Mouse (Mus musculus): ENCODE results near the gene Psrc1. TPM values are rescaled to one million over a fixed set of nuclear protein-coding genes. Genes with fewer than 3 reads are reported as not detected.

The Psrc1 gene
- polyA plus RNA-seq (2017; shearing (Covaris generic)), result 10 to 100 TPM in 1 of 3 experiments, 1 to 10 TPM in 2; 1.2 to 17.5 (median 4.1) TPM

GRCm38 (mm10) chr3:108383485-108384354 is at the start of gene Psrc1:
Gene Psrc1 (plus strand): TSS chr3:108383839.
- peak; percentile 64 for ATAC-seq

DNA sequence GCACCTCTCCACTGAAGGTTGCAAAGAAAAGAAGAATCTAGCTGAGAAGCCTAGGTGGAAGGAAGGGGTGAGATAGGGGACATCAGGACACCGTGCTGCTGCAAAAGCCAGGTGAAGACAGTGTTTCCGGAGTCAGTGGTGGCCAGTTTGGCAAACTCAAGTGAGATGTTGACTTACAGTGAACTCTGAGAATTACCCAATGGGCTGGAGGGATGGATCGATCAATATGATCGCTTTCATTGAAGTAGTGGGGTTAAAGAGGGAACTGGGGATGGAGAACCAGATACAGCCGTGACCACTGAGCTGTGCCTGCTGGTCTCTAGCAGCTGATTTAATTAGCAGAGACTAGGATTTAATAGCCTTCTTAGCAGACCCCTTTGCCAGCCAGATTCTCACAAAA is 46.8 kb upstream of the Psrc1 start:
- ATAC-seq, result no peak

DNA sequence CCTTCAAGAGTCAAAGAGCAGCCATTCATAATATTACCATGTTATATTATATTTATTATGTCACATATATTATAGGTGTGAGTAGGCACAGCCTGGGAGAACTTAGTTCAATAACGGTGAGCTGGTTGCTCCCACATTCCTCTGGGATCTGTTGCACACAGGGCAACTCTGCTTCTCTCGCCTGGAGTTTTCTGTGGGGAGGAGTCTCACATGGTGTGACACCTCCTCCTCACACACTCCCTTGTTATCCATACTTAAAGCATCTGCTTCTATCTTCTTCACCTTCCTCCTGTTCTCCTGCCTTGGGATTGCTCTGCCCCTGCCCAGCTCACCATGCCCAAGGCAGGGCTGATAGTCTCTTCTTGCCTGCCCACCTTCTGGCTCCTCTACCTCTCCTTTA is 42.6 kb upstream of the Psrc1 start:
- ATAC-seq, result no peak

DNA sequence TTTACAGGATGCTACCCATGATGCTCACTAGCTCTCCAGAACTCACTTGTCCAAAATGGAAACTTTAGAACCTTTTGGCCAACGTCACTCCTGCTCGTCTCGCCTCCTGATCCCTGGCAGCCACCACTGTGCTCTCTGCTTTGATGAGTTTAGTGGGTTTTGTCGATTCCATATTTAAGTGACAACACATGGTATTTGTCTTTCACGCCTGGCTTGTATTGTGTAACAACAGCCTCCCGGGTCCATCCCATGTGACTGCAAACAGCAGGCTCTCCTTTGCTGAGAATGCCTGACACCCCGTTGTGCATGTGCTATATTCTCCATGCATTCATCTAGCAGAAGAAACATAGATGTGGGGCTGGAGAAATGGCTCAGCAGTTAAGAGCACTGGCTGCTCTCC is 41.5 kb upstream of the Psrc1 start:
- ATAC-seq, result no peak

DNA sequence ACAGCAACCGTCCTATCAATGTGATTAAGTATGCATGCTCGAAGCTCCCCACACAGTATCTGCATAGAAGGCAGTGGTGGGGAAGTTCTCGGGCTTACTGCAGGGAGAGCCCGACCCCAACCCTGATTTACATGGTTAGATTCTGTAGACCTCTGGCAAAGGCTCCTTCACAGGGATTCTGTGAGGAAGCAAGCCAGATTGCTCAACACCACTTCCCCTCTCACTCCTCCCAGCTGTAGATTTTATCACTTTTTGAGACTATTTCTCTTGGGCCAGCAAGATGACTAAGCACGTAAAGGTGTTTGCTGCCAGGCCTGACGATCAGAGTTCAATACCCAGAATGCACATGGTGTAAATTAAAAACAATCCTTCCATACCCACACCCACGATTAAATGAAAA is 37.8 kb upstream of the Psrc1 start:
- no peak for ATAC-seq

DNA sequence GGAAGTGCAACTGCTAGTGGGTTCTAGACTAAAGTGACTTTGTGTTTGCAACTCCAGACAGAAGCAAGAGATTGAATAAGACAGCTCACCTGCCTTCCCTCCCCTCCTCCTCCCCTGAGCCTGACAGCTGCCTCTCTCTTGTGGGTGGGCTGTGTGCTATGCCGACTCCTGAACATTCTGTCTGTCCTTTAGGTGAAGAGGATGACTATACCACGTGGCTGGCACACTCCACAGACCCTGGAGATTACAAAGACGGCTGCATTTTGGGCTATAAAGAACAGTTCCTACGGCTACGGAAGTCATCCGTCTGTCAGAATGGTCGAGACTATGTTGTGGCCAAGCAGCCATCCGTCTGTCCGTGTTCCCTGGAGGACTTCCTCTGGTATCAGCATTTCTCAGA is 35.3 kb upstream of the Psrc1 start:
- no peak for ATAC-seq

DNA sequence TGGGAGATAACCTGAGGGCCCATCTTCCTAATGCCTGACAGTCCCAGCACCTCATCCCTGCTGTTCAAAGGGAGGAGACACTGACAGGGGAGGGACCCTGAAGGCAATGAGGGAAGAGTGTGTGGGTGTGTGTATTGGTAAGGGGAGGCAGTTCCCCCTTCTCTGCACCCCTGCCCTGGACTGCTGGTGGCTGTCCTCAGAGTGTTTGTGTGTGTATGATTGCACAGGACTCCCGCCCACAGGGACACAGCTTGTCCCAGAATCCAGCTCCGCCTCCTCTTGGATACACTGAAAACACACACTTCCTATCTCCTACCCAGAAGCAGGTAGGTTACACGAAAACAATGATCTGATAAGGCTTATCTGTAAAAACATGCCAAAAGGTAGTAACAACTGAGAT is 28.4 kb upstream of the Psrc1 start:
- no peak for ATAC-seq

DNA sequence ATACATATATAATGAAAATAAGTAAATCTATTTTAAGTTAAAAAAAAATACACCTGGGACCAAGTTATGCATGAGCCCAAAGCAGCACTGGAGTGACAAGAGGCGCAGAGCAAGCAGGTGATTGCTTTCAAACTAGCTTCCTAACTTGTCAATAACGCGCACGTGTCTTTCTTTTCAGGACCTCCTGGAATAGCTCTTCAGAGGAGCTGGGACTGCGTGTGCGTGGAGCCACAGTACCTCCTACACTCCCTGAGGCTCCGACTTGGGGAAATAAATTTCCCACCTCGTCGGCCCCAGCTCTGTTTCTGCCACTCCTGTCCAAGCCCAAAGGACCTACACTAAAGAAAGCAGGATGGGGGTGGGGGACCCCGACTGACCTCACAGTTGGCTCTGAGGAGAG is 26.6 kb upstream of the Psrc1 start:
- ATAC-seq, result no peak

- no peak for ATAC-seq
Measured at GRCm38 (mm10) chr3:108358445-108358844, 25.2 kb upstream of the Psrc1 start.

GRCm38 (mm10) chr3:108360894-108361293 is 22.7 kb upstream of the Psrc1 start:
- ATAC-seq, result no peak

- ATAC-seq, result no peak
Measured at GRCm38 (mm10) chr3:108363626-108364025, 20.0 kb upstream of the Psrc1 start.

DNA sequence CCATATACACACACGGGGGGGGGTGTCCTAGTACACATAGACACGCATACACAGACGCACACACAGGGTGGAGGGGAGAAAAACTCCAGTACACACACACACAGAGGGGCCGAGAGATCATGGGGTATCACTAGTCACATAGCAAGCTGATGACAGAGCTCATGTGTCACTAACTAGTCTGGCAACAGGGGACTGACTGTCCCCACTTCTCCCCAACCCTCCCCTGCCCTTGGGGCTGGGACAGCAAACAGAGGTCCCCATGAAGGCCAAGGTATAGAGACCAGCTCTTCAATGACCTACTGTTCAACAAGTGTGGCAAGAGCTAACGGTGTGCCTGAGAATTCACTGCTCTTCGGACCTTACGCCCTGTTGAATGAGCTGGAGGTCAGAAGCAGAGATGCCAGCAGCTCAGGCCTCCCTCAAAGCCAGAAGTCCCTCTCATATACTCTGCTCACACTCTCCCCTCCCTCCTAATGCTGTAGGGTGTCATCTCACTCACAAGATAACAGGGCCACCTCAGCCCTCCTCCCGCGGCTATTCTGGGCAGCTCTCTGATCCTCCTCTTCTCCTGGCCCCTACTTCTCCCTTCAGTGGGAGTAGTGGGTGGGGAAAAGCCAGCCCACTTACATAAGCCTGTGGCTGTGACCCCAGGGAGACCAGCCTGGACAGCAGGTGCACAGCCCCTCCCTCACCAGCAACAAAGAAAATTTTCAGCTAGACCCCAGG is 19.2 kb upstream of the Psrc1 start, which contains the start of gene Mybphl:
Gene Mybphl, plus strand, starts transcription at position 642 of the 726 bp plus-strand sequence.
- no peak for ATAC-seq

DNA sequence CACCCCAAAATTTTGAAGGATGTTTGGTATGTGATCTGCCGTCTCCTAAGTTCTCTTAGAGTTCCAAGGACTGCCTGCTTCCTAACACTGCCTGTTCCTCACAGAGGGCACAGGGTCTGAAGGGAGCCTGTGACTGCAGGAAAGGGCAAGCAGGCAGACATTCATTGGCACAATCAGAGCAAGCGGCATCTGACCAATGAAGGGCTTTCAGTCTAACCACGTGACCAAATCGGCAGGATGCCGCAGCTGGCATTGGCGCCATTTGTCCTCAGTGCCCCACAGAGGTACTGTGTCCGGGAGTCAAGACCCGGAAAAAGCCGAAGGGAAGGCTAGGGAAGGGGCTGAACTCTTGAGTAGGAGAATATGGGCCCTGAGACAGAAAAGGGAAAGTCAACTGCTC is 16.5 kb upstream of the Psrc1 start:
- ATAC-seq, result no peak

GRCm38 (mm10) chr3:108367828-108368227 is 15.8 kb upstream of the Psrc1 start:
- no peak for ATAC-seq

DNA sequence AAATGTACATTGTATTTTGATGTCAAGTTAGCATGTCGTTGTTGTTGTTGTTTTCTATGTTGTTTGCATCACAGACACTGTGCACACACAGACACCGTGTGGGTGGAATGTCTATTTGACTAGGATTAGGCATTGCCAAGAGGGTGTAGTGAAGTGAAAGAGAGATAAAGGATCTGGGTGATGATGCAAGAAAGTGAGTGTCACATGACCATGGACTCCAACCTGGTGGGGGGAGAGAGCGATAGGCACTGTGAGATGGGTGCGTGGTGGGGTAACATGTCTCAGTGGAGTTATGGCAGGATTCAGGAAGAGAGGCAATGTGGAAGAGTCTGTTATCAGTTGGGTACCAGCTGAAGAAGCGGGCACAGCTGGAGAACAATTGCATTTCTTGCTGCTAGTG is 14.9 kb upstream of the Psrc1 start:
- no peak for ATAC-seq

DNA sequence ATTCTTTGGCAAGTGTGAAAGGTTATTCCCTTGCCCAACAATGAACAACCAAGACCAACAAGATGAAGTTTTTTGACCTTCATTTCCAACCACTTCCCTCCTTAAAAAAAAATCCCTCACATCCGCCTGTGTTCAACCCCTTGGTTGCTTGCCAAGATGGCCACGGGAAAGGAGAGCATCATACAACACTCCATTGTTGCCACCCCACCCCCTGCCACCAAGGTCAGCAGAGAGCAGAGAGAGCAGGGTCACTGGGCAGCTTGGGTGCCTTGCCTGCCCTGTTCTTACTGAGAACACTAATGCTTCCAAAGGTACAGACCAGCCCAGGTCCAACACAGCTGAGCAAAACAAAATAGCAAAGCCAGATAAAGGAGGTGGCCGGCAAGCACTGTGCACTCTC is 11.4 kb upstream of the Psrc1 start:
- no peak for ATAC-seq

GRCm38 (mm10) chr3:108372691-108373090 is 10.9 kb upstream of the Psrc1 start:
- no peak for ATAC-seq

GRCm38 (mm10) chr3:108378875-108379663 is 4.6 kb upstream of the Psrc1 start:
- no peak for ATAC-seq

- no peak for ATAC-seq
Measured at GRCm38 (mm10) chr3:108380695-108381094, 2.9 kb upstream of the Psrc1 start.

GRCm38 (mm10) chr3:108381945-108382875 is 1.4 kb upstream of the Psrc1 start:
- peak; percentile 47 for ATAC-seq

DNA sequence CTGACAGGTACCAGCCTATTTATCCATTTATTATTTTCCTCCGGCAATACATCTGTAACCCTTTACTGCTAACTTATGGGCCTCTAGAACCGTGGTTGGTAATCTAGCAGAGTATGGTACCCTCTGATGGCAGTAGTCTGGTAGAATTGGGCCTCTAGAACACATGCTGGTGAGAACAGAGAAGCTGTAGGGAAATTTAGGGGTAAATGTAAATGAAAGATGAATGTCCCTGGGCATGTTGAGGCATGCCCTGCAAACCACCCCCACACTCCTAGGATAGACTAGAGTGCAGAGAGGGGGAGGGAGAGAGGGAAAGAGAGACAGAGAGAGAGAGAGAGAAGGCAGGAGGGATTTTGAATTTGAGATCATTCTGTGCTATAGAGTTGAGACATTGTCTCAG is 786 bp downstream of the Psrc1 start:
- ATAC-seq, result no peak

GRCm38 (mm10) chr3:108386186-108386585 is 2.5 kb downstream of the Psrc1 start:
- no peak for ATAC-seq
